Mouse (Mus musculus): ENCODE measurements around the gene Cpz.

GRCm38 (mm10) chr5:35559447-35559846 lies 33.9 kb upstream of the Cpz start:
- TF ChIP-seq CTCF (IDR thresholded peaks at IDR 0.05; ENCODE audit: borderline replicate concordance, insufficient read depth, low read depth, low read length) = no peak
- no peak for TF ChIP-seq POLR2A (IDR thresholded peaks at IDR 0.05; ENCODE audit: borderline replicate concordance, insufficient read depth, low read length)

All from cerebellum, adult 2 months (tissue).